11 mouse cellular contexts compared by ENCODE assay signal in the genomic region with DNA sequence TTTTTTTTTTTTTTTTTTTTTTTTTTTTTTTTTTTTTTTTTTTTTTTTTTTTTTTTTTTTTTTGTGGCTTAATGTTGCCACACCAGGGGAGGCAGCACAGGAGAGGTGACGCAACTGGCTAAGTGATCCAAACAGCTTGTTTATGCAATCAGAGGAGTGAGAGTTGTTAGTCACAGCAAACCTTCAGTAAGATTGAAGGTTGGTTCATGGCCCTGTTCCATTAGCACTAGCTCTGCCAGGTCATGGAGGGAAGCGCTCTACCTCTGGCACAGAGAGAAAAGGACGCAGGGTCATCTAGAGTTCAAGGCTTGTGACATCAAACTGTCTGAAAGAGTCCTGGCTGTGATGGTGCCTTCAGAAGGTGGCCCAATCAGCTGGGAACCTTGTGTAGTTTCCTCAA. TPM values are rescaled to one million over a fixed set of nuclear protein-coding genes. Genes with fewer than 3 reads are reported as not detected.
DNase-seq lines count a peak whose midpoint lies in the region; ATAC-seq and TF ChIP-seq lines count a peak whose summit lies in the region.
"Had no signal": no experiment of that assay in that cellular context is flagged by ENCODE, and none has a peak within 500 bp of the region (broad histone marks: within the 10 kb centered on the region; RNA-seq: fewer than 3 reads in every experiment).

No protein-coding gene starts in this region.

- 34% methylated on average over 3 of the region's 3 CpGs for WGBS in bone marrow, adult 2 months
- WGBS in lung, adult 2 months = 26% methylated on average over 3 of the region's 3 CpGs
- WGBS in stomach, postnatal 0 days = 48% methylated on average over 3 of the region's 3 CpGs
- WGBS in forebrain, embryonic 12.5 days = 83% methylated on average over 3 of the region's 3 CpGs

- H3K27ac ChIP-seq in bone marrow, adult 2 months (ENCODE audit: control insufficient read depth, insufficient read depth, low read depth, low read length, poor library complexity) = peak overlapping the region; percentile 64
- H3K27ac ChIP-seq in stomach, postnatal 0 days (replicated peaks) = no peak overlapping the region
- H3K27ac ChIP-seq in forebrain, embryonic 12.5 days = no peak overlapping the region
- H3K27ac ChIP-seq: embryonic facial prominence, embryonic 15.5 days; stomach, embryonic 15.5 days had no signal

- ATAC-seq in stomach, postnatal 0 days (ENCODE audit: low FRiP score, low TSS enrichment) = peak; percentile 75
- no peak for ATAC-seq in megakaryocyte-erythroid progenitor cell, adult 5-6 weeks (replicated peaks; ENCODE audit: low FRiP score, low TSS enrichment, poor library complexity, severe bottlenecking)
- ATAC-seq in forebrain, embryonic 12.5 days (ENCODE audit: low FRiP score) = no peak
- ATAC-seq: hindbrain, embryonic 16.5 days had no signal

- no peak for TF ChIP-seq CTCF in bone marrow, adult 2 months (IDR thresholded peaks at IDR 0.05; ENCODE audit: control insufficient read depth, insufficient read depth, low read length)
- TF ChIP-seq CTCF in lung, adult 2 months (IDR thresholded peaks at IDR 0.05; ENCODE audit: insufficient read depth, low read length) = no peak
- no peak for TF ChIP-seq CTCF in stomach, postnatal 0 days (IDR thresholded peaks at IDR 0.05; ENCODE audit: low read depth)

- no peak overlapping the region for H3K9ac ChIP-seq in stomach, postnatal 0 days (ENCODE audit: low read length)
- no peak overlapping the region for H3K9ac ChIP-seq in forebrain, embryonic 12.5 days
- H3K9ac ChIP-seq: embryonic facial prominence, embryonic 15.5 days; stomach, embryonic 15.5 days had no signal

- no peak overlapping the region for H3K4me3 ChIP-seq in bone marrow, adult 2 months (replicated peaks; ENCODE audit: control insufficient read depth, low read depth, low read length)
- no peak overlapping the region for H3K4me3 ChIP-seq in lung, adult 2 months (replicated peaks; ENCODE audit: extremely low read depth, low read depth, low read length)
- no peak overlapping the region for H3K4me3 ChIP-seq in stomach, postnatal 0 days (ENCODE audit: low read depth, low read length)
- H3K4me3 ChIP-seq in forebrain, embryonic 12.5 days (replicated peaks) = no peak overlapping the region
- H3K4me3 ChIP-seq: embryonic facial prominence, embryonic 15.5 days; stomach, embryonic 15.5 days had no signal

- no peak for TF ChIP-seq POLR2A in bone marrow, adult 2 months (IDR thresholded peaks at IDR 0.05; ENCODE audit: borderline replicate concordance, control insufficient read depth, low read depth, low read length)
- no peak for TF ChIP-seq POLR2A in lung, adult 2 months (IDR thresholded peaks at IDR 0.05; ENCODE audit: borderline replicate concordance, extremely low read depth, low read depth, low read length)

- no peaks in the 10 kb centered on the region for H3K27me3 ChIP-seq in stomach, postnatal 0 days (ENCODE audit: control insufficient read depth, insufficient read depth, low read length)
- no peaks in the 10 kb centered on the region; the same call in 1 of the 2 replicates for H3K27me3 ChIP-seq in forebrain, embryonic 12.5 days
- H3K27me3 ChIP-seq: embryonic facial prominence, embryonic 15.5 days; stomach, embryonic 15.5 days had no signal

- peaks cover 10% of the 10 kb centered on the region for H3K4me1 ChIP-seq in bone marrow, adult 2 months (ENCODE audit: control insufficient read depth, insufficient read depth, low read length)
- H3K4me1 ChIP-seq in lung, adult 2 months (ENCODE audit: control insufficient read depth, insufficient read depth, low read length) = no peaks in the 10 kb centered on the region
- no peaks in the 10 kb centered on the region for H3K4me1 ChIP-seq in stomach, postnatal 0 days (replicated peaks; ENCODE audit: control insufficient read depth, insufficient read depth)
- no peaks in the 10 kb centered on the region for H3K4me1 ChIP-seq in forebrain, embryonic 12.5 days
- H3K4me1 ChIP-seq: embryonic facial prominence, embryonic 15.5 days; stomach, embryonic 15.5 days had no signal

- H3K36me3 ChIP-seq in stomach, postnatal 0 days (ENCODE audit: control insufficient read depth, insufficient read depth, low read length) = no peaks in the 10 kb centered on the region
- H3K36me3 ChIP-seq in forebrain, embryonic 12.5 days (replicated peaks) = no peaks in the 10 kb centered on the region
- H3K36me3 ChIP-seq: embryonic facial prominence, embryonic 15.5 days; stomach, embryonic 15.5 days had no signal

- peak; percentile 12 for DNase-seq in urinary bladder, postnatal 25 days (ENCODE audit: low spot score)
- DNase-seq in urinary bladder, postnatal 4 days (ENCODE audit: low spot score in 2 of 2) = no peak
- peak; percentile 48 for DNase-seq in lung, adult 2 months
- no peak for DNase-seq in stomach, postnatal 0 days (ENCODE audit: low spot score)
- no peak for DNase-seq in yolk sac, embryonic 10.5 days (ENCODE audit: low spot score)

- H3K4me2 ChIP-seq in stomach, postnatal 0 days (replicated peaks; ENCODE audit: low read depth) = no peak overlapping the region
- H3K4me2 ChIP-seq in forebrain, embryonic 12.5 days = no peak overlapping the region
- H3K4me2 ChIP-seq: embryonic facial prominence, embryonic 15.5 days; stomach, embryonic 15.5 days had no signal

- H3K9me3 ChIP-seq in stomach, postnatal 0 days (ENCODE audit: control insufficient read depth, low read length) = no peaks in the 10 kb centered on the region
- H3K9me3 ChIP-seq in forebrain, embryonic 12.5 days = no peaks in the 10 kb centered on the region
- H3K9me3 ChIP-seq: embryonic facial prominence, embryonic 15.5 days; stomach, embryonic 15.5 days had no signal

- no peak for TF ChIP-seq EP300 in stomach, postnatal 0 days (optimal IDR thresholded peaks at IDR 0.05)

RNA-seq across cellular contexts. Expression of gene Slc22a15, which starts 24.3 kb away (rescaled TPM):
- 8.2 and 19.1 TPM in 2 replicates for polyA plus RNA-seq in bone marrow, adult 2 months (2011; ENCODE audit: insufficient read depth, insufficient read length, low replicate concordance, missing spikeins)
- polyA plus RNA-seq in lung, adult 2 months (2012; rRNA removed) = 11.0 and 11.6 TPM in 2 replicates
- polyA plus RNA-seq in stomach, postnatal 0 days (2015; fragmentation: Nextera tagmentation; extraction: Ambion mirVana) = 4.1 and 5.2 TPM in 2 replicates
- total RNA-seq in megakaryocyte-erythroid progenitor cell, adult 5-6 weeks (2014; fragmentation: Nextera tagmentation) = 1.7 and 2.1 TPM in 2 replicates
- total RNA-seq in megakaryocyte-erythroid progenitor cell, adult 5-6 weeks (2017) = 0.42 and 1.2 TPM in 2 replicates
- polyA plus RNA-seq in forebrain, embryonic 12.5 days (2016; fragmentation: Nextera tagmentation; extraction: Ambion mirVana) = 6.3 and 6.4 TPM in 2 replicates

Comparison
In these comparisons a context has a peak if more than half of its experiments do, and no peak if none do; other contexts are left out.
1. DNase-seq: peak in urinary bladder, postnatal 25 days (single experiment) and lung, adult 2 months (single experiment); none in urinary bladder, postnatal 4 days (0 of 2), stomach, postnatal 0 days (single experiment) and yolk sac, embryonic 10.5 days (single experiment).